Mouse (Mus musculus) frontal cortex, adult 2 months (tissue): Measurements from ENCODE around the gene Plbd2. TPM values are rescaled to one million over a fixed set of nuclear protein-coding genes. Genes with fewer than 3 reads are reported as not detected.
A peak's percentile ranks its signal among the peaks of the same experiment; 100 is the strongest.
"Not testable (repeated sequence)": the region's sequence is repeated elsewhere in the genome, so short reads cannot be mapped to it uniquely, and the experiment has no call there.

Source experiments
- DNase-seq, 2 experiments: peaks; one replicate each; pipeline ENCODE4 v3.0.0; 2022; ENCODE audit warnings: low spot score in 1 of 2; ENCODE audit errors: extremely low spot score in 1 of 2
- polyA plus RNA-seq: library from polyadenylated mRNA; depleted of rRNA; stranded (reverse); fragments of >200 nt; gene quantifications from 2 replicates; pipeline ENCODE4 v1.2.3, GENCODE M21; 2012

Gene Plbd2
- polyA plus RNA-seq, 1 experiment: 38.8 TPM

- no peak for DNase-seq
These were observed 8.3 kb upstream of the Plbd2 start for GRCm38 (mm10) chr5:120511643-120512220.

GRCm38 (mm10) chr5:120510982-120511642 lies 7.7 kb upstream of the Plbd2 start, which contains the start of gene Slc8b1:
TSS of gene Slc8b1 (plus strand) at chr5:120511168.
- peak; percentile 67 to 88 for DNase-seq

GRCm38 (mm10) chr5:120507311-120507710 lies 3.9 kb upstream of the Plbd2 start:
- no peak for DNase-seq

- DNase-seq: no peak
These were observed 3.1 kb upstream of the Plbd2 start for GRCm38 (mm10) chr5:120506490-120506889.

- no peak for DNase-seq
These were observed 2.4 kb upstream of the Plbd2 start for GRCm38 (mm10) chr5:120505781-120506180.

- DNase-seq: peak in 1 of 2 experiments; percentile 82
These were observed 1.9 kb upstream of the Plbd2 start for GRCm38 (mm10) chr5:120505368-120505767.

GRCm38 (mm10) chr5:120502675-120503143 lies 716 bp downstream of the Plbd2 start:
- DNase-seq: peak in 1 of 2 experiments; percentile 24

DNA sequence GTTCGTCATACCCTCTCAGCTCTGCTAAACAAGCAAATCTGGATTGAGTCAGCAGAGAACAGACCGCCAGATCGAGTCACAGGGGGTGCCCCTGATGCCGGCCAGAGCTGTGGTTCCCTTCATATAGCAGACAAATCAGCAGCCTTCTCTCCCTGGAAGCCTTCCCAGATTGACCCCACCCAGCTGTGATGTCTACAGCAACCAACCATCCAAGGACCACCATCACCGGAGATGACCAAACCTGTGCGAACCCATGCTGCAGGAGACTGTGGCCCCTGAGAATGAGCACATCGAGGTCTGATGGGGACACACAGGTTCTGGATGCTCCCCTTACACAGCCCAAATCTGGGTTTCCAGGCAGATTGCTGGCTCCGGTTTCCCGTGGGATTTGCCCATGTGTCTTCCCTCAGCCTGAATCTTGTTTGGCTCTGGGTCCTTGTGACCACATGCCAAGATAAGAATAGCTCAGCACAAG lies 1.2 kb downstream of the Plbd2 start:
- DNase-seq: peak in 1 of 2 experiments; percentile 39

DNA sequence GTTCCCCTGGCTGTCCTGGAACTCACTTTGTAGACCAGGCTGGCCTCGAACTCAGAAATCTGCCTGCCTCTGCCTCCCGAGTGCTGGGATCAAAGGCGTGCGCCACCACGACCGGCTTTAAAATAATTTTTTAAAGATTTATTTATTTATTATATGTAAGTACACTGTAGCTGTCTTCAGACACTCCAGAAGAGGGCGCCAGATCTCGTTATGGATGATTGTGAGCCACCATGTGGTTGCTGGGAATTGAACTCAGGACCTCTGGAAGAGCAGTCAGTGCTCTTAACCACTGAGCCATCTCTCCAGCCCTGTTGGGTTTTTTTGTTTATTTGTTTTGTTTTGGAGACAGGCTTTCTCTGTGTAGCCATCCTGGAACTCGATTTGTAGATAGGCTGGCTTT lies 2.8 kb downstream of the Plbd2 start:
- DNase-seq: not testable (repeated sequence)

DNA sequence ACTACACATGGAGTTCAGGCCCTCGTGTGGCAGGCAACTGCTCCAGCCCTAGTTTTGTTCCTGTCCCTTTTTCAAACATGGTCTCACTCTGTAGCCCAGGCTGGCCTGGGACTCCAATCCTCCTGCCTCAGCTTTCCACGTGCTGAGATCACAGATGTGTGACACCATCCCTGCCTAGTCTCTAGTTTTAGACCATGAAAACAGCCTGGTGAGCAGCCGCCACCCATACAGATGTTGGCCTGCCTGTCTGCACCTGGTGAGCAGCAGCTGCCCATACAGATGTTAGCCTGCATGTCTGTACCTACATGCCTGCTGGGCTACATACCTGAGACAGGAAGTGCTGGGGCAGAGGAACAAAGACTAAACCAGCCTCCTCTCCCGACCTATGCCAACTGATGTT lies 4.2 kb downstream of the Plbd2 start:
- DNase-seq: no peak

GRCm38 (mm10) chr5:120497071-120497470 lies 6.4 kb downstream of the Plbd2 start:
- DNase-seq: no peak

- DNase-seq: no peak
These were observed 7.7 kb downstream of the Plbd2 start for GRCm38 (mm10) chr5:120495703-120496226.

DNA sequence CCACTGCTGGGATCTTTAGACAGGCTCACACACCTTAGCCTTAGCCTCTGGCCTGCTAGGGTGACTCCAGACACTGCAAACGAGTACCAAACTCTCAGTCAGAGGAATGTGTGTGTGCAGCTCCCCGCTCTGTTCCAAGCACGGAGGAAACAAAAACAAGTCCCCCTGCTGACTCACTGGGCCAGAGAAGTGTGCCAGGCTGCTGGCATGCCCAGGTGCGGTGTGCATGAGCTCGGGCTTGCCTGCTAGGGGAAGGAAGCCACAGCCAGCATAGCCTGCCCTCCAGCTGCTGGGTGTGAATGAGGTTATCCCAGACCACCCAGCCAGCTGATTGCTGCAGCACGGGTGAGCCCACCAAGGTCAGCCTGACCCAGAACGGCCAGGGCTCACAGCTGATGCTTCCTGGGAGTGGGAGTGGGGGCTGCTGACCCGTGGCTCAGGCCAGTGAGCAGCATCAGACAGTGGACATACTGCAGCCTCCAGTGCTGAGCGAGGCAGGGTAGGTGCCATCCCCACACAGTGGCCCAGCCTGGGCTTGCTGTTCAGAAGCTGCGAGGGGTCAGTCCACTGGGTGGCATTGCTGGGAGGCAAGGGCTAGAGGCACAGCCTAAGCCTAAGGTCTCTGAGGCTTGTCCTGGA lies 8.2 kb downstream of the Plbd2 start:
- peak in 1 of 2 experiments; percentile 32 for DNase-seq

GRCm38 (mm10) chr5:120493873-120494395 lies 9.5 kb downstream of the Plbd2 start:
- no peak for DNase-seq

DNA sequence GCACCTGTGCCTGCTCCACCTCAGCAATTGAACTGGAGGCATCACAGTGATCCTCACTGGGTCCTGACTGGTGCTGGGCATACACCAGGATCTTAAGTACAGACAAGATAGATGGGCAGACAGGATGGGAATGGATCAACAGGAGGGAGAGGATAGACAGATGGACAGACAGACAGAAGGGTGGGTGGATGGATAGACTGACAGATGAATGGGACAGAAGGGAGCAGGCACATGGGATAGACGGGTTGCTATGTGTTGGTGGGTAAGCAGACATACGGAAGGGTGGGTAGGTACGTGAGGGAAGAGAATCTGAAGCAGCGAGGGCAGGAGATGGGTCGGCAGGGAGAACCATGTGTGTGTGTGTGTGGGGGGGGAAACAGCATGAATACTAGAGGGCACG lies 10.0 kb downstream of the Plbd2 start:
- no peak for DNase-seq

DNA sequence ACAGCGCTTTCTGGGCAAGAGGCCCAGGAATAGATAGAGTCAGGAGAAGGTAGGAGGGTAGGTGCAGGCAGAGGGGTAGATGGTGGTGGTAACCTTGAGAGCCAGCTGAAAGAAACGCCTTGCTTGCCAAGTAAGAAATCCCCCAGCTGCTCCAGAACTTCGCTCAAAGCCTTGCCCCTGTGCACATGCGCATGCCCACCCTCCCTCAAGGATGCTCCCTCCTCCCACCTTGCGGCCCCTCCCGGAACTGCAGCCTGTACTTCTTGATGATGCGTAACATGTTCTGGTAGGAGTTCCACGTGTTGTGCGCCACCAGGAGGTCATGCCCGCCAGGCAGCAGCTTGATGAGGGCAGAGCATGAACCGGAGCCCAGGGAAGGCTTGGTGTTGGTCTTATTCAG lies 11.0 kb downstream of the Plbd2 start:
- peak in 1 of 2 experiments; percentile 58 for DNase-seq

- DNase-seq: peak in 1 of 2 experiments; percentile 52
These were observed 12.7 kb downstream of the Plbd2 start for GRCm38 (mm10) chr5:120490679-120491192.

DNA sequence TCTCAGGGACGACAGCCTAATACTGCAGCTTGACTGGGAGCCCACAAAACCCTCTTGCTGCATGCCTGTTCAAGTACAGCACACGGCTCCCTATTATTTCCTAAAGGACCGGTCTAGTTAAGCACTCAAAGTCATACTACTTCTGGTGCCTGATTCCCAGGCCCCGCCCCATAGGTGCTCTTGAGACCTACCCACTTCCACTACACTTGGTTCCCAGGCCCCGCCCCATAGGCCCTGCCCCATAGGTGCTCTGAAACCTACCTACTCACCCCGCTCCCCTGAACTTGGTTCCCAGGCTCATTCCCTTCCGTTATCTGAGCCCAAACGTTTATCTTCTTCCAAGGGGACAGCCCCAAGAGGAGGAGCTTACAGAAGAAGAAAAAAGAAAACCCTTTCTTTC lies 15.6 kb downstream of the Plbd2 start:
- DNase-seq: no peak

DNA sequence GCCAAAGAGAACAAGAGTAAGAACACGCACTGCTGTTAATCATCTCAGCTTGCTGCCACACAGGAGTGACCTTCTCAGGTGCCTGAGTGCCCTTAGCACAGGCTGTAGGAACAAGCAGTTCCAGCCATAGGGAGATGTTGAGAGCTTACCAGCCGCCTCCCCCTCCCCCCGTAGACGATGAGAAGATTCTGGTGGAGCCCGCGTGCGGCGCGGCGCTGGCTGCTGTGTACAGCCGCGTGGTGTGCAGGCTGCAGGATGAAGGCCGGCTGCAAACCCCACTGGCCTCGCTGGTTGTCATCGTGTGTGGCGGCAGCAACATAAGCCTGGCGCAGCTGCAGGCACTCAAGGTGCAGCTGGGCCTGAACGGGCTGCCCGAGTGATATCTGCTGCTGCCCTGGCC lies 20.0 kb downstream of the Plbd2 start:
- DNase-seq: no peak

DNA sequence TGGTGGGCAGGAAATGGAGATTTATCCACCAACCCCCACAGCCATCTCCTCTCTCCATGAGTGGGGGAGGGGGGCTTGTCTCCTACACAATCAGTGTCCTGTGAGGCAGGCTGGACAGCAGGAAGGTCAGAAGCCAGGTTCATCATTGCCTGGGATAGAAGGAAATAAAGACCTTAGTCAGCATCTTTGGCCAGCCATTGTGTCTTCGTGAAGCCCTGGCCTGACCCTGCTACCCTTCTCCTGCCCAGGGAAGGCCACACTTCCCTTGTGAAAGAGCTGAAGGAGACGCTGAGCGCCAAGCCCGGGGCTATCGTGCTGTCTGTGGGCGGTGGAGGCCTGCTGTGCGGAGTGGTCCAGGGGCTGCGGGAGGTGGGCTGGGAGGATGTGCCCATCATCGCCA lies 22.2 kb downstream of the Plbd2 start:
- no peak for DNase-seq

DNA sequence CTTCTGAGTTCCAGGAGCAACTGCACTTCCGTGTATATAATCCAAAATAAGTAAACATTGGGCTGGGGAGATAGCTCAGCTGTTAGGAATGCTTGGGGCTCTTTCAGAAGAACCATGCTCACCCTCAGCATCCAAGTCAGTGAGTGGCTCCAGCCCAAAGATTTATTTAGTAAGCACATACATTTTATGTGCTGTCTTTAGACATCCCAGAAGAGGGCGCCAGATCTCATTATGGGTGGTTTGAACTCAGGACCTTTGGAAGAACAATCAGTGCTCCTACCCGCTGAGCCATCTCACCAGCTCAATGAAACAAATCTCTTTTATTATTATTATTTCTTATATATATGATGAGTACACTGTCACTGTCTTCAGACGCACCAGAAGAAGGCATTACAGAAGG lies 23.9 kb downstream of the Plbd2 start:
- DNase-seq: no peak
